Mouse (Mus musculus) common myeloid progenitor, adult 5-6 weeks (primary cell): ENCODE data around the gene Ccdc3. TPM values are rescaled to one million over a fixed set of nuclear protein-coding genes. Genes with fewer than 3 reads are reported as not detected.
"Not testable (repeated sequence)": the region's sequence is repeated elsewhere in the genome, so short reads cannot be mapped to it uniquely, and the experiment has no call there.

Source experiments
- ATAC-seq: replicated peaks from 2 replicates; pipeline ENCODE4 v1.8.0; 2016; ENCODE audit warnings: low read depth, mild to moderate bottlenecking, moderate TSS enrichment, inconsistent platforms; ENCODE audit not compliant: poor library complexity, severe bottlenecking
- total RNA-seq: library from RNA; stranded (forward); fragments of 200-1000, 187-1606 nt; gene quantifications from 2 replicates; pipeline ENCODE4 v1.2.3, GENCODE M21; 2017

Gene Ccdc3
- total RNA-seq, 1 experiment from 2014 or later: not detected

DNA sequence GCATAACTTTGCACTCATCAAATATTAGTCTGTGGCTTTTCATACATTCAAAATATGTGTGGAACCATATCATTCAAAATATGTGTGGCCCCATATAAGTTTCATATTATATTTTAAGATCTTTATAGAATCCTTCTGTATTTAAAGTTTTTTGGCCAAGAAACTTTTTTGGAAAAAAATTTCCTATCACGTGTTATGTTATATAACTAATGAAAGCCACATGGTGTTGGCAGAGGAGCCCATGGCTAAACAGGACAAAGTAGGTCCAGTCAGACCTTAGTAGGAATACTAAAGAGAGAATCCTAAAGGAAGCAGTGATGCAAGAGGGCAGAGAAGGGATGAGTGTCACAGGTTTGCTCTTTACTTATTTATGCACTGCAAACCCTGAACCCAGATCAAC, 65.6 kb downstream of the Ccdc3 start:
- ATAC-seq: no peak

DNA sequence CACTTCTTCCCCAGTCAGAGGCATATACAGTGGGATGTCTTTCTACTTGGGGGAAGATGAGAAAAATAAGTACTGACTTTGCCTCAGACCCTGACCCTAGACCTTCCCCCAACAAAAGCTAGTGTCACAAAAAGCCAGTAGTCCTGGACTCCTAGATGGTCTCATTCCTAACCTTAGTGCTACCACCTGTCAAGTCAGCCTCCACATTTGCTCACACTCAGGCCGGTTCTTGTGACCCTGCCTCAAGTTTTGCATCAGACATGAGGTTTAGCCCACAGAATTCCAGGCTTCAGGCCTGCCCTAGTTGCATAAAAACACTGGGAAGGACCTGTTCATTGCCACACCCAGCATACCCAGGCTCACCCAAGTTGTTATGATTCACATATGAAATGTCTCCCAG, 67.4 kb downstream of the Ccdc3 start:
- no peak for ATAC-seq

GRCm38 (mm10) chr2:5206651-5207050, 69.1 kb downstream of the Ccdc3 start:
- no peak for ATAC-seq

DNA sequence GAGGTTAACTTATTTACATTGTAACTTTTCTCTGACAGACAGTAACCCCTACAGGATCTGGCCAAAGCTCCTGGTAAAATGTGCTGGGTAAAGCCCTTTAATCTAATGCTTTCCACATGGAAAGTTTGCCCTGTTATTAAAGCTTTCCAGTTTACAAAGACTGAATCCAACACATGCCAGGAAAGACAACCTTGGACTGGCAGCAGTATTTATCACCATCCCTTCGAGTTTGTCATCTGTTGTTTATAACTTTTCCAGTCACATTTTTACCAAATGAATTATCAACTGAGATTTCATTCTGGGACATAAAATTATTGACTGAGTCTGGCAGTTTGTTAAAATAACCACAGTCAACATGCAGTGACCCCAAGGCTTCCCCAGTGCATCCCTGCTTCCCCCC, 77.0 kb downstream of the Ccdc3 start:
- ATAC-seq: no peak

GRCm38 (mm10) chr2:5215252-5215815, 77.8 kb downstream of the Ccdc3 start:
- ATAC-seq: no peak

DNA sequence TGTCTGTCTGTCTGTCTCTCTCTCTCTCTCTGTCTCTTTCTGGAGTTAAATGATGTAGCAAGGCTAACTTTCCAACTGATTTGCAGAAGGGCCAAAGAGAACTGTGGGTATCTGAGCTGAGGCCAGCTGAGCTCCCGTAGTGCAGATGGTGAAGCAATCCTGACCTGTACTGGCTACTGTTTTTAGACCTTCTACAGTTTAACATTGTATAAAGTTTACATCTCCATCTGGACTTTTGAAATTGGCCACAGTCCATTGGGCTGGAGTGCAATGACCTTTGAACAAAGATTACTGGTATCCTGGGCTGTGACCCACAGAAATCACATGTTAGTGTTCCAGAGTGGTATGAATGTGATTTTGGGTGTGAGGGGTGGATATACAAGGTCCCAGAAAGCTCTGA, 81.6 kb downstream of the Ccdc3 start:
- no peak for ATAC-seq

DNA sequence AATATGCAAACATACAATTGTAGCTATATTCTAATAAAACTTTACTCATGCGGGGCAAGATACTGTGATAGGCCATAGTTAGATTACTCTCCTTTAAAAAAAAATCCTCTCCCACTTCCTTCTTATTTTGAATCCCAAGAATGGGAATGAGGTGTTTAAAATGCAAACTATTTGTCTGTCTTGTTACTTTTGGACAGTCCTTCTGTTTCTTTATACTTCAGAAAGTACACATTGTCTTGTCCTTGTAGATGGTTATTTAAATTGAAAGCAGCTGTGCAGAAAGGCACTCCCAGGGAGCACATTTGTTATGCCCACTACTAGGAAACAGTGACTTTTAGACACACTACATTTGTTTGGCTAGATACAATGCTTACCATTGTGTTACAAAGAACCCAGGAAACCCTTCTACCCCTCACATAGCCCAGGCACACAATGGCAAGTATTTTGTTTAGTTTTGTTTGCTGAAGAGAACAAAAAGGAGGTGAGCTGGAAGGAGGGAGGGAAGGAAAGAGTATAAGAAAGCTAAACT, 82.3 kb downstream of the Ccdc3 start:
- ATAC-seq: no peak

DNA sequence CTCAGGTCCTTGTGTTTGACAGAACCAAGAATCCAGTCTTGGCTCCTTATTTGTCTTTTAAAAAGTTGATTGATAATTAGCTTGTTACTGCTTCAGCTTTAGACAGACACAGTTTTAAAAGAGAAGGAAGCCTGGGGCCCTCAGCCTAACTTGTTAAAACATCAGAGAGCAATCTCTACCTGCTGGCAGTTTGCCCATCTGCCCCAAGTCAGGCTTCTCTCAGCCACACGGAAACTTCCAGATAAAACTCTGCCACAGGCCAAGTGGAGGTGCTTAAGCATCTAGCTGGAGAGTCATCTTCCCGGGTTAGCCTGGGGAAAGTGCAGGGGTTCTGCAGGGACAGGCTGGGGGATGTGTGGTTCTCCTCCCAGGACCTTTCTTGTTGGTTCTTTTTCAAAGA, 85.0 kb downstream of the Ccdc3 start:
- no peak for ATAC-seq

DNA sequence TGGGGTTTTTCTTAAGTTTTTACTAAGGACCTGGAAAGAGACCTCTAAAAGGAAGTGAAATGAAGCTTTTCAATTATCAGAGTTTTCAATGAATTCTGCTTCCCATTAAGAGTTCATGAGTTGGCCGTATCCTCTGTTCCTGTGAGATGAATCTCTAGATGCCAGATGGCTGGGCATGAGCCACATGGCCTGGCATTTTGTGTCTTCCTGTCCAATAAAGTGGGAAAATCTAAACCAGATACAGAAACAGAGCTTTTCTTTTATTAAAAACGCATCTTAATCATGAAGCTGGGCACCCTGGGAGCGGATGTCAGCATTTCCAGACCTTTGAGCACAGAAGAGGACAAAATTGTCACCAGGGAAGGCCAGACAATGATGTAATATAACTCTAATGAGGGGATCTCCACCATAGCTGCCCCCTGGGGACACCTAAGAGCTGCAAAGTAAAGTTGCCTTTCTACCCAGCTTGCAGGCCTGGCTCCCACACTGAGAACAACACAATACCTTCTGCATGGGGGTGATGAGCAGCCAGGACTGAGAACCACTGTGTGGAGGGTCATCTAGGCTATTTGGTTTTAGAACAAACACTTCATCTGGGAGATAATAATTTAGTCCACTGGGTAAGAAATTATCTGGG, 99.4 kb downstream of the Ccdc3 start:
- ATAC-seq: no peak

- ATAC-seq: no peak
Observed at GRCm38 (mm10) chr2:5237870-5238269, 100.3 kb downstream of the Ccdc3 start.

- no peak for ATAC-seq
Observed at GRCm38 (mm10) chr2:5239492-5239891, 101.9 kb downstream of the Ccdc3 start.

GRCm38 (mm10) chr2:5241469-5241897, 103.9 kb downstream of the Ccdc3 start:
- ATAC-seq: no peak

DNA sequence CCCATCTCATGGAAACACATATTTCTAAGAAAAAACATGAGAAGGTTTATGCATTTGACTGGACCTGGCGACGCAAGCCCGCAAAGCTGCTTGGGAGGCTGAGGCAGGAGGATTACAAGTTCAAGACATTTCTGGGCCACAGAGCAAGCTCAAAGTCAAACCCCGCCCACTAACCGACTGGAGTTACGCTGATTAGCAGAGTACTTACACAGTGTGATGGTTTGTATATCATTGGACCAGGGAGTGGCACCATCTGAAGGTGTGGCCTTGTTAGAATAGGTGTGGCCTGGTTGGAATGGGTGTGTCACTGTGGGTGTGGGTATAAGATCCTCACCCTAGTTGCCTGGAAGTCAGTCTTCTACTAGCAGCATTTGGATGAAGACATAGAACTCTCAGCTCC, 111.6 kb downstream of the Ccdc3 start:
- ATAC-seq: not testable (repeated sequence)

GRCm38 (mm10) chr2:5249969-5250368, 112.4 kb downstream of the Ccdc3 start:
- no peak for ATAC-seq

GRCm38 (mm10) chr2:5258250-5258649, 120.7 kb downstream of the Ccdc3 start:
- no peak for ATAC-seq

- ATAC-seq: no peak
Observed at GRCm38 (mm10) chr2:5262279-5262678, 124.7 kb downstream of the Ccdc3 start.

DNA sequence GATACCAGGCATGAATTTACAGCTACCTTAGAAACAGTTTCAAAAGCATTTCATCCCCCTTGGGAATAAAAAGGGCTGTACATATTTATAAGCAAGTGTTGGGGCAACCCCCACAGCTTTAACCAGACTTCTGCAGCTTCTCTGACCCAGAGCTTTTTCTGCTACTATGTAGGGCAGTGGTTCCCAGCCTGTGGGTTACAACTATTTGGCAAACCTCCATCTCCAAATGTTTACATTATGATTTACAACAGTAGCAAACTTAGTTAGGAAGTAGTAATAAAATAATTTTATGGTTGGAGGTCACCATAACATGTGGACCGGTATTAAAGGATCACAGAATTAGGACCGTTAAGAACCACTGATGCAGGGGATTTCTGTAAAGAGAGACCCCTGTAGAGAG, 130.4 kb downstream of the Ccdc3 start:
- no peak for ATAC-seq

Other genes starting within 250 kb of the Ccdc3 start
- gene Phyh, start 218.8 kb upstream of the Ccdc3 start, total RNA-seq: 18.6 and 27.3 TPM in 2 replicates
- gene Ucma, start 161.7 kb upstream of the Ccdc3 start, total RNA-seq: not detected in 2 replicates
- 72.3 and 89.8 TPM in 2 replicates for gene Mcm10, start 125.0 kb upstream of the Ccdc3 start, total RNA-seq
- 66.8 and 90.9 TPM in 2 replicates for gene Optn, start 73.7 kb upstream of the Ccdc3 start, total RNA-seq